Mouse (Mus musculus): Measurements from ENCODE around the gene Atp6v0e2.

- TF ChIP-seq CTCF (IDR thresholded peaks at IDR 0.05; ENCODE audit: borderline replicate concordance, insufficient read depth, low read depth, low read length) (no peak), POLR2A (IDR thresholded peaks at IDR 0.05; ENCODE audit: borderline replicate concordance, insufficient read depth, low read length) (no peak)
These were observed 43.8 kb downstream of the Atp6v0e2 start for GRCm38 (mm10) chr6:48581257-48581656.

Data from cerebellum, adult 2 months (tissue).